Mouse (Mus musculus) forebrain, embryonic 13.5 days (tissue): ENCODE data around the gene Wdr24. TPM values are rescaled to one million over a fixed set of nuclear protein-coding genes. Genes with fewer than 3 reads are reported as not detected.

Experiments
- ATAC-seq: fragments of 200-750 bp; cut with Nextera tagmentation; 2 replicates; pipeline ENCODE4 v1.8.0; 2017
- H3K27ac ChIP-seq: fragments of 300-500 bp; sonication (generic); 2 replicates; pipeline ENCODE4 v1.5.1; 2015; ENCODE audit warnings: inconsistent platforms, mild to moderate bottlenecking, moderate library complexity
- H3K27me3 ChIP-seq: fragments of 300-500 bp; sonication (generic); 2 replicates; pipeline ENCODE4 v1.6.1; 2015; ENCODE audit warnings: mild to moderate bottlenecking, inconsistent platforms
- H3K36me3 ChIP-seq: fragments of 300-500 bp; sonication (generic); 2 replicates; pipeline ENCODE4 v1.6.1; 2015; ENCODE audit warnings: mild to moderate bottlenecking, inconsistent platforms; ENCODE audit not compliant: poor library complexity, severe bottlenecking
- H3K4me1 ChIP-seq: fragments of 300-500 bp; sonication (generic); 2 replicates; pipeline ENCODE4 v1.6.1; 2015; ENCODE audit warnings: inconsistent platforms
- H3K4me2 ChIP-seq: fragments of 300-500 bp; sonication (generic); 2 replicates; pipeline ENCODE4 v1.6.1; 2015; ENCODE audit warnings: inconsistent platforms, mild to moderate bottlenecking, moderate library complexity
- H3K4me3 ChIP-seq: fragments of 300-500 bp; sonication (generic); 2 replicates; pipeline ENCODE4 v1.5.1; 2015; ENCODE audit warnings: mild to moderate bottlenecking, inconsistent platforms
- H3K9ac ChIP-seq: fragments of 300-500 bp; sonication (generic); 2 replicates; pipeline ENCODE4 v1.6.1; 2015; ENCODE audit warnings: mild to moderate bottlenecking, inconsistent platforms
- H3K9me3 ChIP-seq: fragments of 300-500 bp; sonication (generic); replicated peaks from 2 replicates; pipeline ENCODE4 v1.6.1; 2016; ENCODE audit warnings: inconsistent platforms
- WGBS: fragments of 180-500 bp; shearing (Covaris S2); methylation state at CpG from one replicate; pipeline ENCODE4 v1.1.7; 2015; 5-methylcytosine and 5-hydroxymethylcytosine counted together
- polyA plus RNA-seq: library from polyadenylated mRNA; unstranded; fragments of >200 nt; fragmentation: Nextera tagmentation; extraction: Ambion mirVana; gene quantifications from 2 replicates; pipeline ENCODE4 v1.2.1, GENCODE M21; 2015

Wdr24 gene
- polyA plus RNA-seq, 1 experiment from 2014 or later, result 27.7 TPM

- peak within 1 kb of the TSS; percentile 91 for H3K4me2 ChIP-seq
- H3K4me1 ChIP-seq, result peaks cover 41% of the 10 kb centered on the region
- H3K4me3 ChIP-seq, result peak within 1 kb of the TSS; percentile 70
- H3K27ac ChIP-seq, result peak within 1 kb of the TSS; percentile 95
- no peaks in the 10 kb centered on the region for H3K36me3 ChIP-seq
- peak within 1 kb of the TSS; percentile 89 for H3K9ac ChIP-seq
- WGBS, result under 1% methylated on average over 89 of the region's 100 CpGs
- H3K27me3 ChIP-seq, result peaks cover 3% of the 10 kb centered on the region; the same call in 1 of the 2 replicates
- no peaks in the 10 kb centered on the region for H3K9me3 ChIP-seq
- peak; percentile 84 for ATAC-seq
Observed at GRCm38 (mm10) chr17:25808789-25809605, 14.4 kb upstream of the Wdr24 start, which contains the start of gene Fbxl16. Gene Fbxl16 (plus strand): TSS chr17:25809085.

- ATAC-seq, result peak; percentile 71
- 6% methylated on average over 25 of the region's 25 CpGs for WGBS
- Histone ChIP-seq H3K4me2 (peak overlapping the region; percentile 91), H3K27ac (peak overlapping the region; percentile 95), H3K9ac (peak overlapping the region; percentile 89), H3K27me3 (peaks cover 3% of the 10 kb centered on the region; the same call in 1 of the 2 replicates), H3K4me3 (peak overlapping the region; percentile 70), H3K9me3 (no peaks in the 10 kb centered on the region), H3K4me1 (peaks cover 39% of the 10 kb centered on the region), H3K36me3 (no peaks in the 10 kb centered on the region)
Observed at GRCm38 (mm10) chr17:25809606-25810340, 13.7 kb upstream of the Wdr24 start.

DNA sequence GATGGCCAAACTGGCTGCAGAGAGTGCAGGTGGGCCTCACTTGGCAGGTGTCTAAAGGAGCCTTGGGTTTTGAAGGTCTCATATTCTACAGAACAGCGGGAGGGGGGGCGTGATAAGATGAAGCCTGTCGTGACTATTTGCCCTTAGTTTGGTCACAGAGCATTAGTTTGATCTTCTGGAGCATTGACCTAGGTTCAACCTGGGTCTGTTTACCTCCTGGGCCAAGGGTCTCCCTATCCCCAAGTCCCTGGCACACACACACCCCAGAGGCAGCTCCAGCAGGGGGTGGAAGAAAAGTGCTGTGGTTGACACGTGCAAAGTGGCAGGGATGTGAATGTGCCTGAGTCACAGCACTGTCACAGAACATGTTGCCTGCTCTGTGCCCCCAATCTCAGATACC is 12.5 kb upstream of the Wdr24 start:
- peaks cover 39% of the 10 kb centered on the region for H3K4me1 ChIP-seq
- peaks cover 3% of the 10 kb centered on the region; the same call in 1 of the 2 replicates for H3K27me3 ChIP-seq
- peak overlapping the region; percentile 89; the same call in 1 of the 2 replicates for H3K9ac ChIP-seq
- no peak overlapping the region for H3K27ac ChIP-seq
- no peak for ATAC-seq
- 78% methylated on average over 4 of the region's 4 CpGs for WGBS
- no peaks in the 10 kb centered on the region for H3K9me3 ChIP-seq
- H3K36me3 ChIP-seq, result no peaks in the 10 kb centered on the region
- peak overlapping the region; percentile 91 for H3K4me2 ChIP-seq
- peak overlapping the region; percentile 70; the same call in 1 of the 2 replicates for H3K4me3 ChIP-seq

- ATAC-seq, result no peak
- 0 out of 2 replicates have a peak overlapping the region, but pooled peaks have one; percentile 14 for H3K27ac ChIP-seq
- H3K9me3 ChIP-seq, result no peaks in the 10 kb centered on the region
- peak overlapping the region; percentile 43 for H3K4me2 ChIP-seq
- peaks cover 23% of the 10 kb centered on the region for H3K36me3 ChIP-seq
- WGBS, result 2% methylated on average over 20 of the region's 20 CpGs
- H3K4me1 ChIP-seq, result peaks cover 31% of the 10 kb centered on the region
- H3K9ac ChIP-seq, result peak overlapping the region; percentile 43
- H3K27me3 ChIP-seq, result peaks cover 15% of the 10 kb centered on the region
- H3K4me3 ChIP-seq, result peak overlapping the region; percentile 17
Observed at GRCm38 (mm10) chr17:25813471-25813870, 10.0 kb upstream of the Wdr24 start.

DNA sequence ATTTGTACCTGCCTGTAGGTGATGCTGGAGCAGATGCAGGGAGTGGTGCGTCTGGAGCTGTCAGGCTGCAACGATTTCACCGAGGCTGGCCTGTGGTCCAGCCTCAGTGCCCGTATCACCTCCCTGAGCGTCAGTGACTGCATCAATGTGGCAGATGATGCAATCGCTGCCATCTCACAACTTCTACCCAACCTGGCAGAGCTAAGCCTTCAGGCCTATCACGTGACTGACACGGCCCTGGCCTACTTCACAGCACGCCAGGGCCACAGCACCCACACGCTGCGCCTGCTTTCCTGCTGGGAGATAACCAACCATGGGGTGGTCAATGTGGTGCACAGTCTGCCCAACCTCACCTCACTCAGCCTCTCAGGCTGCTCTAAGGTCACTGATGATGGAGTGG is 5.8 kb upstream of the Wdr24 start:
- WGBS, result 86% methylated on average over 11 of the region's 11 CpGs
- Histone ChIP-seq H3K27ac (no peak overlapping the region), H3K36me3 (peaks cover 37% of the 10 kb centered on the region), H3K4me2 (no peak overlapping the region), H3K4me1 (peaks cover 14% of the 10 kb centered on the region), H3K4me3 (no peak overlapping the region), H3K27me3 (peaks cover 33% of the 10 kb centered on the region), H3K9ac (no peak overlapping the region), H3K9me3 (no peaks in the 10 kb centered on the region)
- ATAC-seq, result no peak

- Histone ChIP-seq H3K9me3 (no peaks in the 10 kb centered on the region), H3K9ac (peak overlapping the region; percentile 35), H3K4me3 (no peak overlapping the region; the same call in 1 of the 2 replicates), H3K36me3 (peaks cover 37% of the 10 kb centered on the region), H3K4me1 (peaks cover 10% of the 10 kb centered on the region), H3K27me3 (peaks cover 33% of the 10 kb centered on the region), H3K27ac (no peak overlapping the region), H3K4me2 (peak overlapping the region; percentile 26; the same call in 1 of the 2 replicates)
- 7% methylated on average over 46 of the region's 46 CpGs for WGBS
- 0 out of 2 replicates have a peak, but pooled peaks have one; percentile 3 for ATAC-seq
Observed at GRCm38 (mm10) chr17:25818851-25819780, 4.3 kb upstream of the Wdr24 start.

GRCm38 (mm10) chr17:25824362-25825142 is 1.1 kb downstream of the Wdr24 start:
- 77% methylated on average over 16 of the region's 17 CpGs for WGBS
- H3K4me2 ChIP-seq, result peak overlapping the region; percentile 98
- H3K27me3 ChIP-seq, result peaks cover 10% of the 10 kb centered on the region
- H3K27ac ChIP-seq, result no peak overlapping the region
- H3K9me3 ChIP-seq, result no peaks in the 10 kb centered on the region
- no peak for ATAC-seq
- H3K9ac ChIP-seq, result peak overlapping the region; percentile 75
- peaks cover 48% of the 10 kb centered on the region for H3K4me1 ChIP-seq
- H3K4me3 ChIP-seq, result peak overlapping the region; percentile 62
- peaks cover 35% of the 10 kb centered on the region for H3K36me3 ChIP-seq

GRCm38 (mm10) chr17:25825311-25825710 is 1.9 kb downstream of the Wdr24 start:
- 0 out of 2 replicates have a peak overlapping the region, but pooled peaks have one; percentile 62 for H3K4me3 ChIP-seq
- peaks cover 35% of the 10 kb centered on the region for H3K36me3 ChIP-seq
- H3K27ac ChIP-seq, result no peak overlapping the region
- H3K27me3 ChIP-seq, result peaks cover 3% of the 10 kb centered on the region
- no peak for ATAC-seq
- no peaks in the 10 kb centered on the region for H3K9me3 ChIP-seq
- H3K4me1 ChIP-seq, result peaks cover 56% of the 10 kb centered on the region
- peak overlapping the region; percentile 98 for H3K4me2 ChIP-seq
- 85% methylated on average over 6 of the region's 6 CpGs for WGBS
- H3K9ac ChIP-seq, result no peak overlapping the region

DNA sequence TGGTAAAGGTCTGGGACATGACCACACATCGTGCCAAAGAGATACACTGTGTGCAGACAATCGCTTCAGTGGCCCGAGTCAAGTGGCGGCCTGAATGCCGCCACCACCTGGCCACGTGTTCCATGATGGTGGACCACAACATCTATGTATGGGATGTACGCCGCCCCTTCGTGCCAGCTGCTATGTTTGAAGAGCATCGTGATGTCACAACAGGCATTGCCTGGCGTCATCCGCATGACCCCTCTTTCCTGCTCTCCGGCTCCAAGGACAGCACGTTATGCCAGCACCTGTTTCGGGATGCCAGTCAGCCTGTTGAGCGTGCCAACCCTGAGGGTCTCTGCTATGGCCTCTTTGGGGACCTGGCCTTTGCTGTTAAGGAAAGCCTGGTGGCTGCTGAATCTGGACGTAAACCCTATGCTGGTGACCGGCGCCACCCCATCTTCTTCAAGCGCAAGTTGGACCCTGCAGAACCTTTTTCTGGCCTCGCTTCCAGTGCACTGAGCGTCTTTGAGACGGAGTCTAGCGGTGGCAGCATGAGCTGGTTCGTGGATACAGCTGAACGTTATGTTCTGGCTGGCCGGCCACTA is 2.6 kb downstream of the Wdr24 start:
- WGBS, result 97% methylated on average over 27 of the region's 27 CpGs
- ATAC-seq, result no peak
- Histone ChIP-seq H3K36me3 (peaks cover 41% of the 10 kb centered on the region), H3K4me3 (no peak overlapping the region), H3K27me3 (no peaks in the 10 kb centered on the region), H3K27ac (no peak overlapping the region), H3K9ac (no peak overlapping the region), H3K4me2 (peak overlapping the region; percentile 12; the same call in 1 of the 2 replicates), H3K9me3 (no peaks in the 10 kb centered on the region), H3K4me1 (peaks cover 63% of the 10 kb centered on the region)

- ATAC-seq, result no peak
- Histone ChIP-seq H3K27ac (no peak overlapping the region), H3K36me3 (peaks cover 49% of the 10 kb centered on the region), H3K9ac (no peak overlapping the region), H3K9me3 (no peaks in the 10 kb centered on the region), H3K4me1 (peaks cover 73% of the 10 kb centered on the region), H3K4me2 (no peak overlapping the region), H3K27me3 (no peaks in the 10 kb centered on the region), H3K4me3 (no peak overlapping the region)
- WGBS, result 93% methylated on average over 13 of the region's 13 CpGs
Observed at GRCm38 (mm10) chr17:25827011-25827410, 3.6 kb downstream of the Wdr24 start.
